ENCODE assay signal across 8 mouse cellular contexts in genomic region chr11:16950226-16950975, GRCm38 (mm10). TPM values are rescaled to one million over a fixed set of nuclear protein-coding genes. Genes with fewer than 3 reads are reported as not detected.
DNase-seq lines count a peak whose midpoint lies in the region; ATAC-seq lines count a peak whose summit lies in the region.

No protein-coding gene starts in this region.

- ATAC-seq in kidney, embryonic 15.5 days (replicated peaks; ENCODE audit: low FRiP score): no peak
- ATAC-seq in activated CD4-positive, CD25-positive, alpha-beta regulatory T cell, adult 4 months: peak; percentile 0
- no peak for ATAC-seq in hindbrain, embryonic 11.5 days (ENCODE audit: low FRiP score)
- ATAC-seq in midbrain, embryonic 12.5 days (ENCODE audit: low FRiP score, low read depth): no peak

- no peaks in the 10 kb centered on the region for H3K9me3 ChIP-seq in kidney, embryonic 15.5 days (replicated peaks)
- H3K9me3 ChIP-seq in hindbrain, embryonic 11.5 days (ENCODE audit: control insufficient read depth, low read length): no peaks in the 10 kb centered on the region
- H3K9me3 ChIP-seq in midbrain, embryonic 12.5 days: no peaks in the 10 kb centered on the region

- H3K27ac ChIP-seq in kidney, embryonic 15.5 days: peak overlapping the region; percentile 28; the same call in 1 of the 2 replicates
- H3K27ac ChIP-seq in hindbrain, embryonic 11.5 days (ENCODE audit: low read depth, low read length): no peak overlapping the region
- no peak overlapping the region for H3K27ac ChIP-seq in midbrain, embryonic 12.5 days (replicated peaks)

- no peaks in the 10 kb centered on the region for H3K27me3 ChIP-seq in kidney, embryonic 15.5 days
- no peaks in the 10 kb centered on the region for H3K27me3 ChIP-seq in hindbrain, embryonic 11.5 days (ENCODE audit: control insufficient read depth, insufficient read depth, low read length)
- H3K27me3 ChIP-seq in midbrain, embryonic 12.5 days: no peaks in the 10 kb centered on the region

- H3K4me2 ChIP-seq in kidney, embryonic 15.5 days: peak overlapping the region; percentile 84
- H3K4me2 ChIP-seq in hindbrain, embryonic 11.5 days (replicated peaks; ENCODE audit: low read depth, low read length): peak overlapping the region; percentile 30
- peak overlapping the region; percentile 91 for H3K4me2 ChIP-seq in midbrain, embryonic 12.5 days (replicated peaks)

- WGBS in kidney, embryonic 15.5 days: 37% methylated on average over 13 of the region's 13 CpGs
- 56% methylated on average over 13 of the region's 13 CpGs for WGBS in hindbrain, embryonic 11.5 days
- 56% methylated on average over 13 of the region's 13 CpGs for WGBS in midbrain, embryonic 12.5 days

- DNase-seq in kidney, postnatal 10 days: no peak
- DNase-seq in hindbrain, embryonic 11.5 days (ENCODE audit: low spot score): no peak
- DNase-seq in ovary, adult 18-20 months (ENCODE audit: low spot score): no peak
- DNase-seq in ovary, postnatal 14 days (ENCODE audit: low spot score): no peak
- no peak for DNase-seq in ovary, postnatal 36 days (ENCODE audit: low spot score)

- H3K36me3 ChIP-seq in kidney, embryonic 15.5 days: peaks cover 6% of the 10 kb centered on the region; the same call in 1 of the 2 replicates
- H3K36me3 ChIP-seq in hindbrain, embryonic 11.5 days (ENCODE audit: control insufficient read depth, insufficient read depth, low read length): no peaks in the 10 kb centered on the region
- no peaks in the 10 kb centered on the region for H3K36me3 ChIP-seq in midbrain, embryonic 12.5 days

- H3K4me3 ChIP-seq in kidney, embryonic 15.5 days (replicated peaks): peak overlapping the region; percentile 62
- peak overlapping the region; percentile 52; the same call in 1 of the 2 replicates for H3K4me3 ChIP-seq in hindbrain, embryonic 11.5 days (ENCODE audit: low read depth, low read length)
- peak overlapping the region; percentile 69 for H3K4me3 ChIP-seq in midbrain, embryonic 12.5 days

- H3K4me1 ChIP-seq in kidney, embryonic 15.5 days: peaks cover 14% of the 10 kb centered on the region
- no peaks in the 10 kb centered on the region for H3K4me1 ChIP-seq in hindbrain, embryonic 11.5 days (replicated peaks; ENCODE audit: control insufficient read depth, insufficient read depth, low read length)
- H3K4me1 ChIP-seq in midbrain, embryonic 12.5 days: peaks cover 13% of the 10 kb centered on the region; the same call in 1 of the 2 replicates

- H3K9ac ChIP-seq in kidney, embryonic 15.5 days: peak overlapping the region; percentile 51
- no peak overlapping the region for H3K9ac ChIP-seq in hindbrain, embryonic 11.5 days (ENCODE audit: low read depth, low read length)
- H3K9ac ChIP-seq in midbrain, embryonic 12.5 days (replicated peaks): no peak overlapping the region

RNA-seq across cellular contexts. Expression of gene Fbxo48, which starts 0.8 kb away (rescaled TPM):
- 1.3 and 1.4 TPM in 2 replicates for polyA plus RNA-seq in kidney, embryonic 15.5 days (2015; fragmentation: Nextera tagmentation; extraction: Ambion mirVana)
- 1 to 10 TPM in 1 of 2 experiments, under 1 TPM in 1; 0.79 to 1.3 TPM for polyA plus RNA-seq in activated CD4-positive, CD25-positive, alpha-beta regulatory T cell, adult 4 months (2017; shearing (Covaris generic))
- polyA plus RNA-seq in hindbrain, embryonic 11.5 days (2014; fragmentation: Nextera tagmentation; extraction: Ambion mirVana): 1.9 and 2.7 TPM in 2 replicates
- 1.3 and 2.0 TPM in 2 replicates for polyA plus RNA-seq in midbrain, embryonic 12.5 days (2016; fragmentation: Nextera tagmentation; extraction: Ambion mirVana)

Comparison
In these comparisons a context has a peak if more than half of its experiments do, and no peak if none do; other contexts are left out.
1. H3K4me2 ChIP-seq: peak in every context shown above with its lines; median percentile 91 in midbrain, embryonic 12.5 days; 84 in kidney, embryonic 15.5 days; 30 in hindbrain, embryonic 11.5 days.